Mouse (Mus musculus) kidney, adult 2 months (tissue): ENCODE results near the gene Stk24.

ENCODE experiments used
- CTCF ChIP-seq: fragments of 200-500 bp; conservative IDR thresholded peaks from 2 replicates; pipeline ENCODE4 v1.5.1; 2011; ENCODE audit warnings: low read depth, mild to moderate bottlenecking, control low read depth, low read length, moderate library complexity, mixed read lengths; ENCODE audit not compliant: insufficient read depth, insufficient read length
- POLR2A ChIP-seq: fragments of 200-500 bp; IDR thresholded peaks from one replicate; pipeline ENCODE4 v1.6.1; 2011; ENCODE audit warnings: low read depth, low read length, control low read depth

GRCm38 (mm10) chr14:121322641-121323040, 57.2 kb downstream of the Stk24 start:
- no peak for TF ChIP-seq CTCF
- no peak for TF ChIP-seq POLR2A
